Mouse (Mus musculus): ENCODE data around the gene Pex14. TPM values are rescaled to one million over a fixed set of nuclear protein-coding genes. Genes with fewer than 3 reads are reported as not detected.
A peak's percentile ranks its signal among the peaks of the same experiment; 100 is the strongest.

Pex14 gene
- polyA plus RNA-seq, 1 experiment: 49.3 TPM

- H3K36me3 ChIP-seq (ENCODE audit: control insufficient read depth, insufficient read depth, low read length): no peaks in the 10 kb centered on the region
- WGBS: 67% methylated on average over 8 of the region's 8 CpGs
- H3K4me1 ChIP-seq (ENCODE audit: control insufficient read depth, insufficient read depth, low read length): no peaks in the 10 kb centered on the region
- H3K27me3 ChIP-seq (replicated peaks; ENCODE audit: control insufficient read depth, insufficient read depth, low read length): no peaks in the 10 kb centered on the region
- no peak overlapping the region for H3K27ac ChIP-seq (ENCODE audit: insufficient read depth, low read depth, low read length)
- no peak overlapping the region for H3K4me3 ChIP-seq (ENCODE audit: insufficient read depth, low read depth, low read length)
- no peak for TF ChIP-seq CTCF (conservative IDR thresholded peaks at IDR 0.05; ENCODE audit: insufficient read depth, insufficient read length, low read depth, low read length)
- TF ChIP-seq POLR2A (IDR thresholded peaks at IDR 0.05; ENCODE audit: low read depth, low read length): no peak
- no peak for DNase-seq
These were observed 38.8 kb upstream of the Pex14 start for GRCm38 (mm10) chr4:149138515-149138914.

GRCm38 (mm10) chr4:149136982-149137770 lies 37.5 kb upstream of the Pex14 start, which contains the start of gene Cenps:
Gene Cenps, minus strand, starts transcription at chr4:149137629.
- peak within 1 kb of the TSS; percentile 77 for H3K4me3 ChIP-seq (ENCODE audit: insufficient read depth, low read depth, low read length)
- 2% methylated on average over 68 of the region's 68 CpGs for WGBS
- H3K27ac ChIP-seq (ENCODE audit: insufficient read depth, low read depth, low read length): no peak within 1 kb of the TSS
- H3K4me1 ChIP-seq (ENCODE audit: control insufficient read depth, insufficient read depth, low read length): no peaks in the 10 kb centered on the region
- H3K36me3 ChIP-seq (ENCODE audit: control insufficient read depth, insufficient read depth, low read length): no peaks in the 10 kb centered on the region
- peak; percentile 92 for DNase-seq
- no peak for TF ChIP-seq POLR2A (IDR thresholded peaks at IDR 0.05; ENCODE audit: low read depth, low read length)
- peak; percentile 80 for TF ChIP-seq CTCF (conservative IDR thresholded peaks at IDR 0.05; ENCODE audit: insufficient read depth, insufficient read length, low read depth, low read length)
- H3K27me3 ChIP-seq (replicated peaks; ENCODE audit: control insufficient read depth, insufficient read depth, low read length): no peaks in the 10 kb centered on the region

GRCm38 (mm10) chr4:149136116-149136850 lies 36.6 kb upstream of the Pex14 start:
- Histone ChIP-seq H3K27ac (ENCODE audit: insufficient read depth, low read depth, low read length) (no peak overlapping the region), H3K4me3 (ENCODE audit: insufficient read depth, low read depth, low read length) (no peak overlapping the region)

GRCm38 (mm10) chr4:149133395-149133794 lies 33.7 kb upstream of the Pex14 start:
- Histone ChIP-seq H3K4me3 (ENCODE audit: insufficient read depth, low read depth, low read length) (no peak overlapping the region), H3K27me3 (replicated peaks; ENCODE audit: control insufficient read depth, insufficient read depth, low read length) (no peaks in the 10 kb centered on the region), H3K36me3 (ENCODE audit: control insufficient read depth, insufficient read depth, low read length) (no peaks in the 10 kb centered on the region), H3K27ac (ENCODE audit: insufficient read depth, low read depth, low read length) (no peak overlapping the region), H3K4me1 (ENCODE audit: control insufficient read depth, insufficient read depth, low read length) (no peaks in the 10 kb centered on the region)
- 90% methylated on average over 5 of the region's 5 CpGs for WGBS
- DNase-seq: no peak
- TF ChIP-seq CTCF (conservative IDR thresholded peaks at IDR 0.05; ENCODE audit: insufficient read depth, insufficient read length, low read depth, low read length) (no peak), POLR2A (IDR thresholded peaks at IDR 0.05; ENCODE audit: low read depth, low read length) (no peak)

More at GRCm38 (mm10) chr4:149136116-149136850, 36.6 kb upstream of the Pex14 start:
- Histone ChIP-seq H3K36me3 (ENCODE audit: control insufficient read depth, insufficient read depth, low read length) (no peaks in the 10 kb centered on the region), H3K27me3 (replicated peaks; ENCODE audit: control insufficient read depth, insufficient read depth, low read length) (no peaks in the 10 kb centered on the region), H3K4me1 (ENCODE audit: control insufficient read depth, insufficient read depth, low read length) (no peaks in the 10 kb centered on the region)
- 75% methylated on average over 18 of the region's 18 CpGs for WGBS
- no peak for DNase-seq
- TF ChIP-seq CTCF (conservative IDR thresholded peaks at IDR 0.05; ENCODE audit: insufficient read depth, insufficient read length, low read depth, low read length): no peak
- TF ChIP-seq POLR2A (IDR thresholded peaks at IDR 0.05; ENCODE audit: low read depth, low read length): no peak

GRCm38 (mm10) chr4:149131789-149132565 lies 32.3 kb upstream of the Pex14 start:
- H3K27ac ChIP-seq (ENCODE audit: insufficient read depth, low read depth, low read length): no peak overlapping the region
- TF ChIP-seq POLR2A (IDR thresholded peaks at IDR 0.05; ENCODE audit: low read depth, low read length) (no peak), CTCF (conservative IDR thresholded peaks at IDR 0.05; ENCODE audit: insufficient read depth, insufficient read length, low read depth, low read length) (no peak)
- DNase-seq: no peak
- H3K27me3 ChIP-seq (replicated peaks; ENCODE audit: control insufficient read depth, insufficient read depth, low read length): no peaks in the 10 kb centered on the region
- H3K4me3 ChIP-seq (ENCODE audit: insufficient read depth, low read depth, low read length): no peak overlapping the region
- 62% methylated on average over 21 of the region's 21 CpGs for WGBS
- no peaks in the 10 kb centered on the region for H3K36me3 ChIP-seq (ENCODE audit: control insufficient read depth, insufficient read depth, low read length)
- no peaks in the 10 kb centered on the region for H3K4me1 ChIP-seq (ENCODE audit: control insufficient read depth, insufficient read depth, low read length)

GRCm38 (mm10) chr4:149131021-149131752 lies 31.5 kb upstream of the Pex14 start:
- Histone ChIP-seq H3K27me3 (replicated peaks; ENCODE audit: control insufficient read depth, insufficient read depth, low read length) (no peaks in the 10 kb centered on the region), H3K4me1 (ENCODE audit: control insufficient read depth, insufficient read depth, low read length) (no peaks in the 10 kb centered on the region), H3K4me3 (ENCODE audit: insufficient read depth, low read depth, low read length) (no peak overlapping the region), H3K27ac (ENCODE audit: insufficient read depth, low read depth, low read length) (no peak overlapping the region), H3K36me3 (ENCODE audit: control insufficient read depth, insufficient read depth, low read length) (no peaks in the 10 kb centered on the region)
- no peak for TF ChIP-seq CTCF (conservative IDR thresholded peaks at IDR 0.05; ENCODE audit: insufficient read depth, insufficient read length, low read depth, low read length)
- WGBS: 93% methylated on average over 23 of the region's 23 CpGs
- no peak for DNase-seq

Data from kidney, adult 2 months (tissue).